Mouse (Mus musculus): ENCODE measurements at regions not wholly inside any gene's neighbourhood (a gene's known extent, or its start where the extent isn't known, plus 50 kb on each side); places are given as distances from the start of the nearest gene placed in this dataset.

DNA sequence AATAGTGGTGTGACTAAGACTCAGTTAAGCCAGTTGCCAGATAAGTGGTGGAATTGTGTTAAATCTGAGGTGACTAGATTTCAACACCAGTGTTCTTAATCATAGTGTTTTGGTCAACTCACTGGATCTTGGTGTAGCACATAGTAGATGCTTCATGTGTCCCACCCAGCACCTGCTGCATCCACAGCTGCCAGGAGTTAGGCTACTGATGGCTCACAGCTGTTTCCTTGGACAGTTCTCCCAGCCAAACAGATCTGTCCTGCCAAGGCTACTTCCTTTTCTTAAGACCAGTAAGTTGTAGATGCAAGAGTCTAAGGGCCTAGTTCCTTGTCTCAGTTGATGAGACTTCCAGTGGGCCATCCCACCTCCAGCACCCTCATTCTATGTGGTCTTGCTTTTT is 82.9 kb upstream of the Gm15217 start:
- TF ChIP-seq HCFC1 (IDR thresholded peaks at IDR 0.05; ENCODE audit: borderline replicate concordance, insufficient read depth, low read length) (no peak), CHD2 (IDR thresholded peaks at IDR 0.05; ENCODE audit: low read depth, low read length) (no peak), ZNF384 (IDR thresholded peaks at IDR 0.05; ENCODE audit: low read depth, low read length) (no peak), MAFK (IDR thresholded peaks at IDR 0.05; ENCODE audit: insufficient read depth, low read depth, low read length) (no peak), ZC3H11A (IDR thresholded peaks at IDR 0.05; ENCODE audit: borderline replicate concordance, low read depth, low read length) (no peak)
- DNase-seq (ENCODE audit: low read depth, low spot score) = no peak
- Histone ChIP-seq H3K9ac (ENCODE audit: insufficient read depth, low read depth, low read length, poor library complexity, severe bottlenecking) (no peak overlapping the region), H3K4me3 (ENCODE audit: insufficient read depth in 1 of 2, low read depth in 1 of 2, low read length in 2 of 2, poor library complexity in 1 of 2, severe bottlenecking in 1 of 2) (no peak overlapping the region), H3K9me3 (ENCODE audit: control insufficient read depth, insufficient read depth, low read depth, low read length) (no peaks in the 10 kb centered on the region), H3K27ac (ENCODE audit: insufficient read depth, low read depth, low read length, poor library complexity, severe bottlenecking) (no peak overlapping the region), H3K4me1 (ENCODE audit: control insufficient read depth in 2 of 2, insufficient read depth in 2 of 2, low read length in 2 of 2, poor library complexity in 1 of 2) (no peaks in the 10 kb centered on the region), H3K36me3 (ENCODE audit: control insufficient read depth, insufficient read depth, low read length, poor library complexity, severe bottlenecking) (no peaks in the 10 kb centered on the region)
- in situ Hi-C loops (cut with MboI; ENCODE audit: low sequenced_read_pairs in 2 of 2, unreplicated experiment in 2 of 2) = no loop called here

DNA sequence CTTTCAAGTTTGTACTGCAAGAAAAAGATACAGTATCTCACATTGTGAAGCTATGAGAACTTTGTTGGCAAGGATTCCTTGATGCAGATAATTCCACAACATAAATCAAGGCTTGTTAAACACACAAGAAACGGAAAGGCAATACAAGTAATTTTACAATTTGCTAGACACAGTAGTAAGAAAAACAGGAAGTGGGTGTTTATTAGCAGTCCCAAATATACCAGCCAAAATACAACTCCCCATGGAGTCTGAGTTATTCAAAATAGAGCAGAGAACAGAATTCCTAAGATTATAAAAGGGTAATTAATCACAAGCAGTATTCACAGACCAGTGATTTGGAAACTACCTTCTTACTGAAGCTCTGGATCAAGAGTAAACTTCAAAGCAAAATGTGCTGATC is 78.7 kb upstream of the Gm15217 start:
- no peak for TF ChIP-seq ZC3H11A (IDR thresholded peaks at IDR 0.05; ENCODE audit: borderline replicate concordance, low read depth, low read length)
- TF ChIP-seq HCFC1 (IDR thresholded peaks at IDR 0.05; ENCODE audit: borderline replicate concordance, insufficient read depth, low read length) = no peak
- no peak for TF ChIP-seq ZNF384 (IDR thresholded peaks at IDR 0.05; ENCODE audit: low read depth, low read length)
- no peak for TF ChIP-seq CHD2 (IDR thresholded peaks at IDR 0.05; ENCODE audit: low read depth, low read length)
- no peaks in the 10 kb centered on the region for H3K9me3 ChIP-seq (ENCODE audit: control insufficient read depth, insufficient read depth, low read depth, low read length)
- no peak overlapping the region for H3K9ac ChIP-seq (ENCODE audit: insufficient read depth, low read depth, low read length, poor library complexity, severe bottlenecking)
- in situ Hi-C loops (cut with MboI; ENCODE audit: low sequenced_read_pairs in 2 of 2, unreplicated experiment in 2 of 2) = no loop called here
- no peak overlapping the region for H3K27ac ChIP-seq (ENCODE audit: insufficient read depth, low read depth, low read length, poor library complexity, severe bottlenecking)
- H3K36me3 ChIP-seq (ENCODE audit: control insufficient read depth, insufficient read depth, low read length, poor library complexity, severe bottlenecking) = no peaks in the 10 kb centered on the region
- H3K4me1 ChIP-seq (ENCODE audit: control insufficient read depth in 2 of 2, insufficient read depth in 2 of 2, low read length in 2 of 2, poor library complexity in 1 of 2) = no peaks in the 10 kb centered on the region
- DNase-seq (ENCODE audit: low read depth, low spot score) = no peak
- no peak overlapping the region for H3K4me3 ChIP-seq (ENCODE audit: insufficient read depth in 1 of 2, low read depth in 1 of 2, low read length in 2 of 2, poor library complexity in 1 of 2, severe bottlenecking in 1 of 2)

DNA sequence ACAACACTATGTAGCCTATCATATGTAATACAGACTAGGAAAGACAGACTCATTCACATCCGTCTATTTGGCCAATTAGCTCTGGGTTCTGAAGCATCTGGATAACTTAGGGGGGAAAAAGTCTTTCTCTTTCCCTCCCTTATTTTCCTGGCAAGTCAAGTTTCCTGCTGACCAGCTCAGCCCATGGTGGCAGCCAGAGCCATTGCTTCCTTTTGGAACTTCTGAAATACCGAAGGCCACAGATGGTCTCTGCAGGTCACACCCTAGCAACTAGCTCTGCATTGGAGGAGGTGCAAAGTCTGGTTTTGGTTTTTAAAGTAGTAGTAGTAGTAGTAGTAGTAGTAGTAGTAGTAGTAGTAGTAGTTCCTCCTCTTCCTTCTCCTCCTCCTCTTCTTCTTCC is 76.6 kb upstream of the Gm15217 start:
- no peaks in the 10 kb centered on the region for H3K9me3 ChIP-seq (ENCODE audit: control insufficient read depth, insufficient read depth, low read depth, low read length)
- no peak overlapping the region for H3K9ac ChIP-seq (ENCODE audit: insufficient read depth, low read depth, low read length, poor library complexity, severe bottlenecking)
- no peak overlapping the region for H3K27ac ChIP-seq (ENCODE audit: insufficient read depth, low read depth, low read length, poor library complexity, severe bottlenecking)
- TF ChIP-seq MAFK (IDR thresholded peaks at IDR 0.05; ENCODE audit: insufficient read depth, low read depth, low read length) (no peak), ZNF384 (IDR thresholded peaks at IDR 0.05; ENCODE audit: low read depth, low read length) (no peak), CHD2 (IDR thresholded peaks at IDR 0.05; ENCODE audit: low read depth, low read length) (no peak), HCFC1 (IDR thresholded peaks at IDR 0.05; ENCODE audit: borderline replicate concordance, insufficient read depth, low read length) (no peak), ZC3H11A (IDR thresholded peaks at IDR 0.05; ENCODE audit: borderline replicate concordance, low read depth, low read length) (no peak)
- H3K4me1 ChIP-seq (ENCODE audit: control insufficient read depth in 2 of 2, insufficient read depth in 2 of 2, low read length in 2 of 2, poor library complexity in 1 of 2) = no peaks in the 10 kb centered on the region
- no peak for DNase-seq (ENCODE audit: low read depth, low spot score)
- no peak overlapping the region for H3K4me3 ChIP-seq (ENCODE audit: insufficient read depth in 1 of 2, low read depth in 1 of 2, low read length in 2 of 2, poor library complexity in 1 of 2, severe bottlenecking in 1 of 2)
- no peaks in the 10 kb centered on the region for H3K36me3 ChIP-seq (ENCODE audit: control insufficient read depth, insufficient read depth, low read length, poor library complexity, severe bottlenecking)
- in situ Hi-C loops (cut with MboI; ENCODE audit: low sequenced_read_pairs in 2 of 2, unreplicated experiment in 2 of 2) = no loop called here

DNA sequence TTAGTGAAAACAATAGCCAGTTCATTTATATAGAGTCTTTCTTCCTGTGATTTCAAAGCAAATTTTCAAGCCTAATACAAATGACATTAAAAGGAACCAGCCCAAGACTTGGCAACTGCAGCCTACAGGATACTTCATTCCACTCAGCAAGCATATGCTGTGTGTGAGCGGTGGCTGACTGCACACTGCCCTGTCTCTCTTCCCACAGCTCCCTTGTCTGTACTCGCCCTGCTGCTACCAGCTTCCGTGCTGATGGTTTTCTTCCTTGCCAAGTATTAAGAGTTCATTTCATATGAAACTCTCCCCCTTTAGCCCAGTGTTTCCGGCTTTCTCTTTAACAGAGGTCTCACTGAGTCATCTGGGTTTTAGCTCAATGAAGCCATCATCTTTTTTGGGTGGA is 73.9 kb upstream of the Gm15217 start:
- in situ Hi-C loops (cut with MboI; ENCODE audit: low sequenced_read_pairs in 2 of 2, unreplicated experiment in 2 of 2) = no loop called here
- Histone ChIP-seq H3K4me1 (ENCODE audit: control insufficient read depth in 2 of 2, insufficient read depth in 2 of 2, low read length in 2 of 2, poor library complexity in 1 of 2) (no peaks in the 10 kb centered on the region), H3K4me3 (ENCODE audit: insufficient read depth in 1 of 2, low read depth in 1 of 2, low read length in 2 of 2, poor library complexity in 1 of 2, severe bottlenecking in 1 of 2) (no peak overlapping the region), H3K9me3 (ENCODE audit: control insufficient read depth, insufficient read depth, low read depth, low read length) (no peaks in the 10 kb centered on the region), H3K9ac (ENCODE audit: insufficient read depth, low read depth, low read length, poor library complexity, severe bottlenecking) (no peak overlapping the region), H3K27ac (ENCODE audit: insufficient read depth, low read depth, low read length, poor library complexity, severe bottlenecking) (no peak overlapping the region), H3K36me3 (ENCODE audit: control insufficient read depth, insufficient read depth, low read length, poor library complexity, severe bottlenecking) (no peaks in the 10 kb centered on the region)
- DNase-seq (ENCODE audit: low read depth, low spot score) = no peak
- TF ChIP-seq HCFC1 (IDR thresholded peaks at IDR 0.05; ENCODE audit: borderline replicate concordance, insufficient read depth, low read length) (no peak), ZNF384 (IDR thresholded peaks at IDR 0.05; ENCODE audit: low read depth, low read length) (no peak), CHD2 (IDR thresholded peaks at IDR 0.05; ENCODE audit: low read depth, low read length) (no peak), MAFK (IDR thresholded peaks at IDR 0.05; ENCODE audit: insufficient read depth, low read depth, low read length) (no peak), ZC3H11A (IDR thresholded peaks at IDR 0.05; ENCODE audit: borderline replicate concordance, low read depth, low read length) (no peak)

DNA sequence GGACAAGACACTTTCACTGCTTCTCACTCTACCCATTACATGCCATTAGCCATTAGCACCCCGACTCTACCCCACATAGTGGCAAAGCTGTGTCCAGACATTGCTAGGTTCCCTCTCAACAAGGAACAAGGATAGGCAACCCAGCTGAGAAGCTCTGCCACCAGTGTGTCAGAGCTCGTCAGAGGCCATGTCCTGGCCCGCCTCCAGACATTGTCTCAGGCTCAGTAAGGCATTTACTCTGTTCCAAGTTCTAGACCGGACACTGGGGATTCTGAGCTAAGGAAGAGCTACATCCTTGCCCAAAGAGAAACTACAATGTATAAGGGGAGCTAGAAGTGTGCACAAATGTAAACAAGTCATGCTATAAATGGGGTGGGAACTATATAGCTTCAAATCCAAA is 66.2 kb upstream of the Gm15217 start:
- Histone ChIP-seq H3K9ac (ENCODE audit: insufficient read depth, low read depth, low read length, poor library complexity, severe bottlenecking) (no peak overlapping the region), H3K9me3 (ENCODE audit: control insufficient read depth, insufficient read depth, low read depth, low read length) (no peaks in the 10 kb centered on the region), H3K4me1 (ENCODE audit: control insufficient read depth in 2 of 2, insufficient read depth in 2 of 2, low read length in 2 of 2, poor library complexity in 1 of 2) (0 out of 4 replicates have a peak, but pooled peaks cover 0 to 2% of the 10 kb centered on the region in 2 experiments), H3K4me3 (ENCODE audit: insufficient read depth in 1 of 2, low read depth in 1 of 2, low read length in 2 of 2, poor library complexity in 1 of 2, severe bottlenecking in 1 of 2) (no peak overlapping the region), H3K27ac (ENCODE audit: insufficient read depth, low read depth, low read length, poor library complexity, severe bottlenecking) (no peak overlapping the region), H3K36me3 (ENCODE audit: control insufficient read depth, insufficient read depth, low read length, poor library complexity, severe bottlenecking) (no peaks in the 10 kb centered on the region)
- TF ChIP-seq HCFC1 (IDR thresholded peaks at IDR 0.05; ENCODE audit: borderline replicate concordance, insufficient read depth, low read length) = no peak
- no peak for TF ChIP-seq MAFK (IDR thresholded peaks at IDR 0.05; ENCODE audit: insufficient read depth, low read depth, low read length)
- TF ChIP-seq CHD2 (IDR thresholded peaks at IDR 0.05; ENCODE audit: low read depth, low read length) = no peak
- TF ChIP-seq ZNF384 (IDR thresholded peaks at IDR 0.05; ENCODE audit: low read depth, low read length) = no peak
- no peak for TF ChIP-seq ZC3H11A (IDR thresholded peaks at IDR 0.05; ENCODE audit: borderline replicate concordance, low read depth, low read length)
- DNase-seq (ENCODE audit: low read depth, low spot score) = no peak
- in situ Hi-C loops (cut with MboI; ENCODE audit: low sequenced_read_pairs in 2 of 2, unreplicated experiment in 2 of 2) = no loop called here

All from ES-E14 (cell line).